Mouse (Mus musculus): ENCODE results near the gene Dnah6.

Dnah6 gene

GRCm38 (mm10) chr6:73227376-73228158 is 6.1 kb upstream of the Dnah6 start:
- no peak for DNase-seq

GRCm38 (mm10) chr6:73222841-73223526 is 1.5 kb upstream of the Dnah6 start:
- peak; percentile 32 for DNase-seq

GRCm38 (mm10) chr6:73221958-73222735 is 696 bp upstream of the Dnah6 start:
- DNase-seq, result peak; percentile 24

GRCm38 (mm10) chr6:73211602-73212001 is 9.8 kb downstream of the Dnah6 start:
- no peak for DNase-seq

- no peak for DNase-seq
Measured at GRCm38 (mm10) chr6:73211036-73211435, 10.4 kb downstream of the Dnah6 start.

- no peak for DNase-seq
Measured at GRCm38 (mm10) chr6:73210445-73210972, 10.9 kb downstream of the Dnah6 start.

- DNase-seq, result no peak
Measured at GRCm38 (mm10) chr6:73209598-73209997, 11.9 kb downstream of the Dnah6 start.

GRCm38 (mm10) chr6:73204937-73205336 is 16.5 kb downstream of the Dnah6 start:
- DNase-seq, result no peak

GRCm38 (mm10) chr6:73203724-73204123 is 17.7 kb downstream of the Dnah6 start:
- no peak for DNase-seq

- no peak for DNase-seq
Measured at GRCm38 (mm10) chr6:73195291-73195690, 26.2 kb downstream of the Dnah6 start.

- no peak for DNase-seq
Measured at GRCm38 (mm10) chr6:73190756-73191155, 30.7 kb downstream of the Dnah6 start.

GRCm38 (mm10) chr6:73184276-73184675 is 37.2 kb downstream of the Dnah6 start:
- DNase-seq, result no peak

- DNase-seq, result no peak
Measured at GRCm38 (mm10) chr6:73182987-73183386, 38.5 kb downstream of the Dnah6 start.

GRCm38 (mm10) chr6:73182410-73182809 is 39.0 kb downstream of the Dnah6 start:
- no peak for DNase-seq

GRCm38 (mm10) chr6:73182006-73182405 is 39.4 kb downstream of the Dnah6 start:
- DNase-seq, result no peak

- DNase-seq, result no peak
Measured at GRCm38 (mm10) chr6:73175156-73175555, 46.3 kb downstream of the Dnah6 start.

- no peak for DNase-seq
Measured at GRCm38 (mm10) chr6:73167230-73167629, 54.2 kb downstream of the Dnah6 start.

- no peak for DNase-seq
Measured at GRCm38 (mm10) chr6:73162958-73163357, 58.5 kb downstream of the Dnah6 start.

- no peak for DNase-seq
Measured at GRCm38 (mm10) chr6:73161338-73161737, 60.1 kb downstream of the Dnah6 start.

GRCm38 (mm10) chr6:73155455-73155854 is 66.0 kb downstream of the Dnah6 start:
- no peak for DNase-seq

- DNase-seq, result peak; percentile 94
Measured at GRCm38 (mm10) chr6:73153675-73154074, 67.8 kb downstream of the Dnah6 start.

- DNase-seq, result no peak
Measured at GRCm38 (mm10) chr6:73143403-73143802, 78.0 kb downstream of the Dnah6 start.

- DNase-seq, result no peak
Measured at GRCm38 (mm10) chr6:73142776-73143175, 78.7 kb downstream of the Dnah6 start.

All from right cerebral cortex, postnatal 14 days (tissue).